Mouse (Mus musculus) kidney, adult 2 months (tissue): ENCODE measurements around the gene 1700011L22Rik. TPM values are rescaled to one million over a fixed set of nuclear protein-coding genes. Genes with fewer than 3 reads are reported as not detected.

ENCODE experiments used
- DNase-seq: peaks from one replicate; pipeline ENCODE4 v3.0.0; 2021
- H3K27ac ChIP-seq: fragments of 200-500 bp; 2 replicates; pipeline ENCODE4 v1.5.1; 2012; ENCODE audit warnings: low read depth, low read length, control low read depth, inconsistent platforms; ENCODE audit not compliant: insufficient read depth
- H3K27me3 ChIP-seq: fragments of 200-500 bp; replicated peaks from 2 replicates; pipeline ENCODE4 v1.6.1; 2012; ENCODE audit warnings: mild to moderate bottlenecking, moderate library complexity, low read length, inconsistent platforms; ENCODE audit not compliant: control insufficient read depth, insufficient read depth
- H3K36me3 ChIP-seq: fragments of 200-500 bp; 2 replicates; pipeline ENCODE4 v1.6.1; 2012; ENCODE audit warnings: mild to moderate bottlenecking, moderate library complexity, low read length, inconsistent platforms; ENCODE audit not compliant: control insufficient read depth, insufficient read depth
- H3K4me1 ChIP-seq: fragments of 200-500 bp; 2 replicates; pipeline ENCODE4 v1.6.1; 2011; ENCODE audit warnings: low read length; ENCODE audit not compliant: control insufficient read depth, insufficient read depth
- H3K4me3 ChIP-seq: fragments of 200-500 bp; 2 replicates; pipeline ENCODE4 v1.5.1; 2011; ENCODE audit warnings: mild to moderate bottlenecking, low read depth, low read length, control low read depth; ENCODE audit not compliant: insufficient read depth
- CTCF ChIP-seq: fragments of 200-500 bp; conservative IDR thresholded peaks from 2 replicates; pipeline ENCODE4 v1.5.1; 2011; ENCODE audit warnings: low read depth, mild to moderate bottlenecking, control low read depth, low read length, moderate library complexity, mixed read lengths; ENCODE audit not compliant: insufficient read depth, insufficient read length
- POLR2A ChIP-seq: fragments of 200-500 bp; IDR thresholded peaks from one replicate; pipeline ENCODE4 v1.6.1; 2011; ENCODE audit warnings: low read depth, low read length, control low read depth
- WGBS: fragments of 180-500 bp; shearing (Covaris S2); methylation state at CpG from one replicate; pipeline ENCODE4 v1.1.7; 2018; 5-methylcytosine and 5-hydroxymethylcytosine counted together
- polyA plus RNA-seq: library from polyadenylated mRNA; depleted of rRNA; stranded (reverse); fragments of >200 nt; gene quantifications from 2 replicates; pipeline ENCODE4 v1.2.3, GENCODE M21; 2012

Gene 1700011L22Rik
- polyA plus RNA-seq, 1 experiment = not detected

DNA sequence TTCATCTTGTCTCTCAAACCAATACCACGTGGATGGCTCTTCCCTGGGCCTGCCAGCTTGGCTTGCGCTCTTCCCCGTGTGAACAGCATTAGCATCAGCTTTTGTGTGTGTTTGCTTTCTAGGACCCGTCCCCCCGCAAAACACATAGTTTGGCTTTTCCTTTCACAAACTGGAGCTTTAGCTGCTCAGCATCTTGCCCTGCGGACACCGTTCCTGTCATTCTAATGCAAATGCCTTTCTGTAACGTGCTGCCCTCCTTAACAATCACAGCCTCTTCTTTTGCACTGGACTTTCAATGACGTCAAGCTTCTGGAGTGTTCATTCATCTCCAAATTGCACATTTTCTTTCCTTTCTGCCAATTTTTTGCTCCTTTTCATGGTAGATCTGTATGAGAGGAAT is 24.0 kb downstream of the 1700011L22Rik start:
- 97% methylated on average over 9 of the region's 9 CpGs for WGBS
- H3K4me3 ChIP-seq = no peak overlapping the region
- no peaks in the 10 kb centered on the region for H3K27me3 ChIP-seq
- peaks cover 3% of the 10 kb centered on the region; the same call in 1 of the 2 replicates for H3K4me1 ChIP-seq
- no peak for DNase-seq
- H3K36me3 ChIP-seq = no peaks in the 10 kb centered on the region
- H3K27ac ChIP-seq = no peak overlapping the region
- TF ChIP-seq CTCF (no peak), POLR2A (no peak)

DNA sequence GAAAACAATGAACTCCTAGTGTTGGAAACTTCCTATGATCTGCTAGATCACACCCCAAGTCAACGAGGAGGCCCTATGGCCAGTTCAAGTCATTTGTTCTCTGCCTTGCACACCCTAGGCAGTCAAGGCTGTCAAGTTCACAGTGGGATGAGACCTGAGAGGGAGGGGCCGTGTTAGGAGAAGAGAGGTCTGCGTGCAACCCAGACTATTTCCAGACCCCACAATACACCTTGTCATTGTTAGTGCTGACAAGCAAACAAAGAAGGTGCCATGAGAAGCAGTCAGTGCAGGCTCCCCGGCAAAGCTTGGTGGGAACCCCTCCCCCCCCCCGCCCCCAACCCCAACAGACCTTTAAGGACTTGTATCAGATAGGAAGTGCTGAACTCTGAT is 25.6 kb downstream of the 1700011L22Rik start:
- no peak overlapping the region for H3K27ac ChIP-seq
- 82% methylated on average over 5 of the region's 5 CpGs for WGBS

DNA sequence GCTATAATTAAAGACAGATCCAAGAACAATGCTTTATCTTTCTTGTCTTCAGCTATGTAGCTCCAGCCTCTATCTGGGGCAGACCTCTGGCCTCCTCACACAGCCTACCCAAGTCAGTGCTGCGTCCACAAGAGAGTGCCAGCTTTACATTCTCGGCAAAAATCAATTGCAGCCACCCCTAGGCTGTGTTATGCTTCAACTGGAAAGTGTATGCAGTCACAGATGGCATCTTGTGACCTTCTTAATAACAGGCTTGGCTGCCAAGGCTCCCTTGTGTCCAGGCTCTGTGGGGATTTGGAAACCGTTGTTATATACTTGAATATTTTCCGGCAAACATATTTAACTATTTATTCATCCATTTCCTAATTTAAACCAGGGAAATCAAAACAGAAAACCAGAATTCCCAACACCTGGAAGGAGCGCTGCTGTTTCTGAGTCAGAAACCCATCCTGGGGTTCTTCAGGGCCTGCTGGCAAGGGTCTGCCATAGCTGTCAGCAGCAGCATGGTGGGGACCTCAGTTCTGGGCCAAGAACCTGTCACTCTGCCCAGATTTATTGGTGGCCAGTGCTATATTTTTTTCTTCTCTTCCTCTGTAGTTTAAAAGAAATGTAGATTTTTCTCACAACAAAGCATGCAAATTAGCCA is 26.1 kb downstream of the 1700011L22Rik start:
- H3K36me3 ChIP-seq = no peaks in the 10 kb centered on the region
- no peak overlapping the region for H3K4me3 ChIP-seq
- 45% methylated on average over 5 of the region's 5 CpGs for WGBS
- H3K27ac ChIP-seq = no peak overlapping the region
- no peak for DNase-seq
- peaks cover 3% of the 10 kb centered on the region; the same call in 1 of the 2 replicates for H3K4me1 ChIP-seq
- no peaks in the 10 kb centered on the region for H3K27me3 ChIP-seq
- TF ChIP-seq POLR2A (no peak), CTCF (no peak)

More for the DNA sequence above, 25.6 kb downstream of the 1700011L22Rik start:
- peaks cover 3% of the 10 kb centered on the region; the same call in 1 of the 2 replicates for H3K4me1 ChIP-seq
- no peaks in the 10 kb centered on the region for H3K36me3 ChIP-seq
- TF ChIP-seq CTCF (no peak), POLR2A (no peak)
- H3K4me3 ChIP-seq = no peak overlapping the region
- no peak for DNase-seq
- no peaks in the 10 kb centered on the region for H3K27me3 ChIP-seq

DNA sequence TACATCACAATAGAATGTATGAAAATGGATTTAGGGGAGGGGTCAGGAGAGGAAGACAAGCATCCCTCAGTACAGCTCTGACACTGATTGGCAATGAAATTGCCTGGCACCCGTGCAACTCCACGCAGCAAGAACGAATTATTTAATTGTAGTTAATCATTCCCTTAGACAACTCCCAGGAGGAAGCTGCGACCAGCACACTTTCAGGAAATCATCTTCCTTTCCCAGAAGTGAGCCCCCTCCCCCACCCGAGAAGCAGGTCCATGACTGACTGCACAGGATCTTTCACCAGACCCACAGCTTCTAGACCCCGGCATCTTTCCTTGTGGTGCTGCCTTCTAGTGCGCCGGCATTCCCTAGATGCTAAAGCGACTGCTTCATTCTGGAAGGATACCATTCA is 36.7 kb downstream of the 1700011L22Rik start:
- H3K27me3 ChIP-seq = no peaks in the 10 kb centered on the region
- 37% methylated on average over 9 of the region's 9 CpGs for WGBS
- TF ChIP-seq POLR2A (no peak), CTCF (no peak)
- H3K4me3 ChIP-seq = no peak overlapping the region
- H3K36me3 ChIP-seq = no peaks in the 10 kb centered on the region
- peak; percentile 22 for DNase-seq
- no peak overlapping the region for H3K27ac ChIP-seq
- peaks cover 4% of the 10 kb centered on the region; the same call in 1 of the 2 replicates for H3K4me1 ChIP-seq

DNA sequence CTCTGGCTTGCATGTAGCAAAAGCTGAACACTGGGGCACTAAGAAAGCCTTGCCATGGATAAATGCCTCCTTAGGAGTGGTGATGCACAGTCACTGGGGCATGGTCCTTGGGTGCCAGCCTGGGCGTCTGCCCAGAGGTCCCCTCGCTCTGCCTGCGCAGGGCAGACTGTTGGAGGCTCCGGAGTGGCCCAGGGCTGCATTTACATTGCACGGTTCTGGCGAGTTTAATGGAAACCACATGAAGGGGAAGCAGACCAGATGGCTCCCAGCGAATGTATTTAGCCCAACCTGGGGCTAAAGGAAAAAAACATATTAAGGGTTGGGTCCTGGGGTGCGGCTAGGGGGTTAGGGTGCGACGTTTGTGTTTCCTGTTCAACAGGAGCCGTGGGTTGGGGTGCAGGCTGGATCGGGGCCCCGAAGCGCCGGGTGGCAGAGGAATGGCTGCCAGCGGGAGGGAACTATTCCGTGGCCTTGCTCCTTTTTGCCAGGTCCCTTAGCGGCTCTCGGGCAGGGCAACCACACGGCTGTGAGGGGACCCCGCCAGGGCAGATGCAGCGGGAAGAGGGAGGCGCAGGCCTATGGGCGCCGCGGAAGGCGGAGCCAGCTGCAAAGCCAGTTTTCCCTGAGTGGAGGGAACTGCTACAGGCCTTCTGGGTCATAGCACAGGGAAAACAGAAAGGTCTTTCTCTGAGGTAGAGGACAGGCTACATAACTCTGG is 38.6 kb downstream of the 1700011L22Rik start:
- WGBS = 22% methylated on average over 27 of the region's 27 CpGs
- DNase-seq = peak; percentile 9

DNA sequence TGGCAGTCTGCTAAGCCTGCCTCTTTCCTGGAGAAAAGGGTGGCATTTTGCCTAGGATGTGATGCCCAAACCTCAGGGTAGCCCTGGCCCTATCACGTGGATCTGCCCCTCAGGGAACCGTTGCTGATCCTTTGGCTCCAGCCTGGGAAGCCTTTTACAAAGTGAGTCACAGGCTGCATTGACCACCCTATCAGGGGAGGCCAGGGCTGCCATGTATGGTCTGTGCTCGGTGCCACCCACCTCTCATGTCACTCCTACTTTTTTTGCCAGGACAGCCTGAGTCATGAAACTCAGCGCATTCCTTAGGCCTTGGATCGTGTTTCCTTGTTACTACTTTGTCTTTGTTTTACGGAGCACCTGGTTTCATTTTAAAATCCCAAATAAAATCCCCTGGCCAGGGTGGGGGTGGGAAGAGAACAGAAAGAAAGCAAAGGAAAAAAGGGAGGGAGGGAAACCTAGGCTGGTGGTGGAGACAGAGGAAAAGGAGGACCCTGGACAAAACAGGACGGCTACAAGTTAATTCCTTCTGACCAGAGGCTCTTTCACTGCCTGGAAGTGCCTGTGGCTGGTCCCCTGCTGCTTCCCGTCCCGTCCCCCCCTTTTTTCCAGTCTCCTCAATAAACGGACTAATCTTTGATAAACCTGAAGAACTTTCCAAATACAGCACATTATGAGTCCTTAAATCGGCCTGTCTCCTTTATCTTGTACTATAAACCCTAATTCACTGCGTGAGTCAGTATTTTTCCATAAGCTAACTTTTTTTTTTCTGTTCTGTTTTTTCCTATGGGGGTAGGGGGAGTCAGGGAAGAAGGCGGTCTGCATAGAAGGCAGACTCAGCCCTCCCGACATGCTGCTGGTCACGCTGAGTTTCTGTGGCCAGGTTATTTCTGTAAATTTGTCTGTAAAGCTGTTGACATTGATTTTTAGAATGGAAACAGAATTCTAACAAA is 39.4 kb downstream of the 1700011L22Rik start:
- peak overlapping the region; percentile 10; the same call in 1 of the 2 replicates for H3K27ac ChIP-seq
- peak overlapping the region; percentile 5; the same call in 1 of the 2 replicates for H3K4me3 ChIP-seq
- 29% methylated on average over 15 of the region's 15 CpGs for whole genome bisulfite sequencing
- TF ChIP-seq POLR2A = no peak
- no peak for TF ChIP-seq CTCF
- no peaks in the 10 kb centered on the region for H3K27me3 ChIP-seq
- peaks cover 4% of the 10 kb centered on the region; the same call in 1 of the 2 replicates for H3K4me1 ChIP-seq
- peak; percentile 32 for DNase-seq
- no peaks in the 10 kb centered on the region for H3K36me3 ChIP-seq

More for the DNA sequence above, 38.6 kb downstream of the 1700011L22Rik start:
- TF ChIP-seq CTCF = no peak
- Histone ChIP-seq H3K27me3 (no peaks in the 10 kb centered on the region), H3K36me3 (no peaks in the 10 kb centered on the region), H3K4me1 (peaks cover 4% of the 10 kb centered on the region; the same call in 1 of the 2 replicates), H3K4me3 (peak overlapping the region; percentile 18; the same call in 1 of the 2 replicates), H3K27ac (no peak overlapping the region)
